Mouse (Mus musculus): ENCODE results near the gene Gm21637. TPM values are rescaled to one million over a fixed set of nuclear protein-coding genes. Genes with fewer than 3 reads are reported as not detected.
"Not testable (repeated sequence)": the region's sequence is repeated elsewhere in the genome, so short reads cannot be mapped to it uniquely, and the experiment has no call there.

The Gm21637 gene
- total RNA-seq (2014; rRNA removed) (not detected in 2 replicates), polyA plus RNA-seq (2015; fragmentation: Nextera tagmentation; extraction: Ambion mirVana) (not detected in 2 replicates)

DNA sequence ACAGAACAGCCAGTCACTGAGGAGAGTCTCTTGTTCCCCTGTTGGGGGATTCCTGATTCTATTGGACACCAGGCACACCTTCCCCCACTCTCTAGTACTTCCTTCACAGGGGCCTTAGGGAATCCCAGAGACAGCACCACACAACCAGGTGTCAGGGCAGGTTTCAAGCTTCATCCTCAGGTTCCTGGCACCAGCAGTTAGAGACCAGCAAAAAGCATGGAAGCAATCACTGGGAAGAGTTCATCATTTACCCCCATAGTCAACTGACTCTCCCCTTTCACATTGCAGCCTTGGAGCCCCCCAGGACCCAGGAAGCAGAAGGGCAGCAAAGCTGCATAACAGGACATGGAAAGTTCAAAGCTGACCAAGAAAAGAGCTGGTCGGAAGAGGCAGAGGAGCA lies at the start of gene Gm21637:
Gene Gm21637 (plus strand): TSS at position 301 of the 400 bp plus-strand sequence.
- not testable (repeated sequence) for H3K4me2 ChIP-seq (ENCODE audit: low read depth, low read length, poor library complexity, severe bottlenecking)

More for the DNA sequence above, at the start of gene Gm21637:
- H3K9ac ChIP-seq (replicated peaks; ENCODE audit: low read length, poor library complexity, severe bottlenecking); H3K4me3 ChIP-seq (ENCODE audit: low read depth, low read length); DNase-seq (ENCODE audit: low spot score); H3K27ac ChIP-seq (ENCODE audit: low read depth, low read length); H3K27me3 ChIP-seq (ENCODE audit: insufficient read depth, low read length); ATAC-seq (ENCODE audit: low FRiP score); H3K36me3 ChIP-seq (ENCODE audit: insufficient read depth, low read length); H3K4me1 ChIP-seq (ENCODE audit: insufficient read depth, low read length); H3K9me3 ChIP-seq (ENCODE audit: low read length): not testable (repeated sequence)
- no CpG with 5 or more reads among the region's 1 CpGs for WGBS

Other genes with a start within 250 kb of the Gm21637 start
- not detected in 2 replicates for gene Btbd35f25, start 244.9 kb upstream of the Gm21637 start, total RNA-seq (2014; rRNA removed)
- gene Btbd35f25, start 244.9 kb upstream of the Gm21637 start, polyA plus RNA-seq (2015; fragmentation: Nextera tagmentation; extraction: Ambion mirVana): not detected in 2 replicates
- gene Btbd35f22, start 85.8 kb downstream of the Gm21637 start, total RNA-seq (2014; rRNA removed): not detected in 2 replicates
- gene Btbd35f22, start 85.8 kb downstream of the Gm21637 start, polyA plus RNA-seq (2015; fragmentation: Nextera tagmentation; extraction: Ambion mirVana): not detected in 2 replicates

Measured in midbrain, postnatal 0 days (tissue).